Mouse (Mus musculus): ENCODE results near the gene Ehd1.

DNA sequence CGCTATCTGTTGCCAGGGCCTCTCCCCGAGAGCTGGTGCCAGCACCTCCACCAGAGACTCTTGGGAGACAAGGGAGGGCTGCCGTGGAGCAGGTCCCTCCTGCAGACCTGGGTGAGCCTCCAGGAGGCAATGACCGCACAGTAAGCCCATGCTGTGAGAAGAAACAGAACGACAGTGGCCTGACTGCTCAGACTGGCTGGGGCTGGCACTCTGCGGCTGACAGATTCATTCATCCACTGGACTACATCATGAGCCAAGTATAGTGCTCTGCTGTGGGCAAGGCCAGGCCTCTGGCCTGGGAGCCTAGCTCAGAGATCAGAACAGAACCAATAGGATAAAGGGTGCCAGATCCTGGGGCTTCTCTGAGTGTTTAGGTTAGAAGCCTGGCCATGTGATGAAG lies 27.3 kb downstream of the Ehd1 start:
- TF ChIP-seq TCF12 (IDR thresholded peaks at IDR 0.05; ENCODE audit: insufficient read depth, poor library complexity, severe bottlenecking) (no peak), POLR2A (IDR thresholded peaks at IDR 0.05; ENCODE audit: insufficient read length, low read depth) (no peak), USF1 (IDR thresholded peaks at IDR 0.05; ENCODE audit: low read depth) (no peak), CEBPB (IDR thresholded peaks at IDR 0.05; ENCODE audit: insufficient read depth, poor library complexity, severe bottlenecking) (no peak), MYOG (IDR thresholded peaks at IDR 0.05; ENCODE audit: control insufficient read depth in 1 of 3, insufficient read depth in 1 of 3, insufficient read length in 2 of 3, low read depth in 2 of 3) (no peak)

Data from myocyte (in vitro differentiated cells).